Mouse (Mus musculus) right cerebral cortex, postnatal 36 days (tissue): ENCODE measurements at regions not wholly inside any gene's neighbourhood (a gene's known extent, or its start where the extent isn't known, plus 50 kb on each side); places are given as distances from the start of the nearest gene placed in this dataset.
"Not testable (repeated sequence)": the region's sequence is repeated elsewhere in the genome, so short reads cannot be mapped to it uniquely, and the experiment has no call there.

Experiments used
- DNase-seq, 2 experiments: peaks; one replicate each; pipeline ENCODE4 v3.0.0; 2022; ENCODE audit warnings: low spot score in 2 of 2, mixed read lengths in 1 of 2

DNA sequence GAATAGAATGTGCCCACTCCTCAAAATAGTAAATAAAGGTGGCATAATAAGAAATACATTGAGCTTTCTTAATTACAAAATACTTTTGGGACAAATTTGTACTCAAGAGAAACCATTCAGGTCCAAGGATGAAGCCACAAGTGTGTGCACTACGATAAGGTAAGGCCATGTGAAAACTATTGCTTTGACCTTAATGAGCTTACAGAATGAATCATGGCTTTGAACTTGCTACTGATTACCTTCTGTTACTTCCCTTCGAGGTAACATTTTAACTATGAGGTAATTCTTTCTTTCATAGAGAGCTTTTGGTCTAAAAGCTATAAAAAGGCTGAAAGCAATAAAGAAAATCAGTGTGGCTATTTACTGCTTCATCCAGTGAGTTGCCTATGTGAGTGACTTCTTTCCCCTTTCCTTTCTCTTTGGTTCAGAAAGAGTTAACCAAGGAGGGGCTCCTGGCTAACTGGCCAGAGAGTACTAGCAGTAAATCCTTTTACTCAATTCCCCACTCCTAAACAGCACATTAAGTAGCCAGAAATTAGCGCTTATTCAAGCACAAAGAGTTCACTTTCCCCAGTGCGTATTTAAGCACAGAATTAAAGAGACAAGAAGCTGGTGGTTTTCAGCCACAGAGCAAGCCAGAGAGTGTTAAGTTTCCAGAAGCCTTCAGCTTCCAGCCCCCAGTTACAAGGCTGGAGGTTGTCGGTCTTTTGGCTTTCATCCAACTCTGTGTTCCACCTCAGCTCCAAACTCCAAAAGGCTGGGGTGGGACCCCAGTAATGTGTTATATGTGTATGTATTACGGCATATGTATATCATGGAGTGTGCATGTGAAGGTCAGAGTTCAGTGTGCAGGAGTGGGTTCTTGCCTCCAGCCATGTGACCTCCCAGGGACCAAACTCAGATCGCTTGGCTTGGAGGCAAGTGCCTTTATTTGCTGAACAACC is 194.3 kb upstream of the Gm10131 start:
- DNase-seq = no peak

DNA sequence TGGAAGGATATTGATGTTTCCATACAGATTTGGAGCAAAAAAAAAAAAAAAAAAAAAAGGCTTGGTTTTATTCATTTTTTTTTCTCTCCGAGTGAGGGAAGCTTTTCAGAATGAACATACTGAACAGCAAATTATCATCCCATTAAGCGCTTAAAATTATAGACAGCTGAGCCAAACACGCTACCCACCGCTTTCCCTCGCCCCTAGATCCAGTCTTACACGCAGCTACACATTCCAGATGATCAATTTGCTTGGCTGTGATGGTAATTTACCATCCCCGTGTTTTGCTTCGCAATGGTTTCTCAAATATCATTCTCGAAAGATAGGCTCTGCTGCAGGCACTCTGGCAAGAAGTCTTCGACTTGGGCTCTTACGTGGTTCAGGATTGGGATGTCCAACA is 192.3 kb upstream of the Gm10131 start:
- DNase-seq = no peak

DNA sequence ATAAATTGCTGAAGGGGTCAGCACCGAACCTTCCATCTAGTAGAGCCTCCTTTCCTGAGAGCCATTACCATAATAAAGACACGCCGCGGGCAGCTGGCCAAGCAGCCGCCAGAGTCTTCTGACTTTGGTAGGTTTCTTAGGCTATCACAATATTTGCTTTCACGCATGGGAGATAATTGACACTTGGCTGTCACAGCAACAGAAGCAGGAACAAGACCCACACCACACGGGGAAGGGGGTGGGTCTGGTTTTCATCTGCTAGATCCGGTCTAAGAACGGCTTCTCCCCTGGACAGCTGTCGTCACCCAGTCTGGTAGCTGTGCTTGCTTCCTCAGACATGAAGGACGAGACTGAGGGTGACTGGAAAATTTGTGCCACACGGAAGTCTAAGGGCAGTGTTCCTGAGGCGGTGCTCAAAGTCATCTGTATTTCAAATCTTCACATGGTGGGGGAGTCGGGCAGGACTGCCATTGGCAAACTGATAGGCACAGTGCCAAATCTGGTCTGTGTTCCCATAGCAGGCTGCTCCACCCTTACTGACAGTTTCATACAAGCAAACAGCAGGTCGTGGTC is 188.9 kb upstream of the Gm10131 start:
- DNase-seq = no peak

DNA sequence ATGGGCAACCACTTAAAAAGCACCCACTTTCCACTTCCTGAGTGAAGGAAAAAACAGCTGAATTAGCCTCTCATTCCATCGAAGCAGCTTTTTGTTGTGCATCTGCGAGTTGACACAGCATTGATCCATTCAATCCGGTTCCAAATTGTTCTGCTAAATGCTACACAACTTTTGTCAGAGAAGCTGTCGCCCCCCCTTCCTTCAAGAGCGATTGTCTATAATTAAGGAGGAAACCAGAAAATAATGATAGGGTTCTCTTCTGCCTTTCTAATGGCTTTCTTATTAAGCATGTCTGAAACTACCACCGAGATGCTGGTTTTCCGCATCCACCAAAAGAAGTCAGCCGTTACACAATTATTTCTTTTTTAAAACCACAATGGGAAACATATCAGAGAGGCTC is 183.2 kb upstream of the Gm10131 start:
- no peak for DNase-seq

DNA sequence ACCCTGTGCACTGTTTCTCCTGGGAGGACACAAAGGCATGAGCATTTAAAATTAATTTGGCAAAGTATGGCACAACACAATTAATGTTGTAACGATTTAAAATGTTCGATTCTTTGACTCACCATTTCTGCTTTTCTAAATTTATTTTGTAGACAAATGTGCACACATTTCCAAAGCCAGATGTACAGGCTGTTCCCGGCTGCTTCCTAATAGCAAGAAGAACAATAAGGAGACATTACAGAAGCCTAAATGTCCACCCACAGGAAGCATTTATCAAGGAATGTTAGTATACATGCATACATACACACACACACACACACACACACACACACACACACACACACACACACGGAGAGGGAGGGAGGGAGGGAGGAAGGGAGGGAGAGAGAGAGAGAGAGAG is 179.1 kb upstream of the Gm10131 start:
- DNase-seq = no peak

DNA sequence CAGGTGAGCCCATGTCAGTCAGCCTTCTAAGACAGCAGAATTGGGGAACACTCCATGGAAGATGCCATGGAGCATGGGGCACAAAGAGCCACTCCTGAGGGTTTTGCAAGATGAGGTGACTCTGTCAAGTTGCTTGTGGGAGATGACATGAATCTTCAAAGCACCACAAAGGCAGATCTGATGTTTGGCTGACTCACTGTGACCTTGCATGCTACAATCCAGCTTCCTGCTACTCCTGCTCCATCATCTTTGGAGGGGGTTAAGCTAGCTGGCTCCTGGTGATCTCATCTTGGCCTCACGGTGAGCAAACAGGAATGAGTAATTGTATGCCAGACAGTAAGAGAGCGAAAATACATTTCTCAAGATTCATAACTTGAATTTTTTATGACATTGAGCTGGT is 176.3 kb upstream of the Gm10131 start:
- DNase-seq = no peak

DNA sequence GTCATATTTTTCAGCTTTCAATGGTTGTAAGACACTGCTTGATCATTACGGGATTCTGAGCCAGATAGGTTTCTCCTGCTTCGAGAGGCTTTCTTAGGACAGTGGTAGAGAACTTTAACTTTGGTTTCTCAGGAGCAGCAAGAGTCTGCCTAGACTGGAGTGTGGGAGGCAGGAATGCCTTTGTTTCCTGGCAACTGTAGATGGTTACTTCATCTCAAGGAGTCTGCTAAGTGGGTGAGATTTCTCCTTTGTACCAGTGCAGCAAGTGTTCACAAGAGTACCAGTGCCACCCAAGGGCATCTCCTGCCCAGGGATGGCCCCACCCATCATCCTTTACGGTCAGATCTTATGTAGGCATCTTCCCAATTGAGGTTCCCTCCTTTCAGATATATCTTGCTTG is 173.0 kb upstream of the Gm10131 start:
- peak in 1 of 2 experiments; percentile 28 for DNase-seq

DNA sequence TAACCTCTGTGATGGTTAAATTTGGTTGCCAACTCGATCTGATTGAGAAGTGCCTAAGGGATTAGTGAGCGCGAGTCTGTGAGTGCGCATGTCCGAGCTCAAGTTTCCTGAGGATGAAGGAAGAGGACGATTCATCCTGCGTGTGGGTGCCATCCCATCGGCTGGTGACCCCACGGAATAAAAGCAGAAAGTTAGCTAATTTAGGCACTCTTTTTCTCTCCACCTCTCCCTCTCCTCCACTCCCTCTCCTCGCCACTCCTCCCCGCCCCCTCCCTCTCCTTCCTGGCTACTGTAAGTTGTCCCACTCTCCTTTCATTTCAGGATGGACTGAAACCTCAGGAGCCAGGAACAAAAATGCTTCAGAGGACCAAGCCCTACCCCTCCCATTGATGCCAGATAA is 168.9 kb upstream of the Gm10131 start:
- no peak for DNase-seq

DNA sequence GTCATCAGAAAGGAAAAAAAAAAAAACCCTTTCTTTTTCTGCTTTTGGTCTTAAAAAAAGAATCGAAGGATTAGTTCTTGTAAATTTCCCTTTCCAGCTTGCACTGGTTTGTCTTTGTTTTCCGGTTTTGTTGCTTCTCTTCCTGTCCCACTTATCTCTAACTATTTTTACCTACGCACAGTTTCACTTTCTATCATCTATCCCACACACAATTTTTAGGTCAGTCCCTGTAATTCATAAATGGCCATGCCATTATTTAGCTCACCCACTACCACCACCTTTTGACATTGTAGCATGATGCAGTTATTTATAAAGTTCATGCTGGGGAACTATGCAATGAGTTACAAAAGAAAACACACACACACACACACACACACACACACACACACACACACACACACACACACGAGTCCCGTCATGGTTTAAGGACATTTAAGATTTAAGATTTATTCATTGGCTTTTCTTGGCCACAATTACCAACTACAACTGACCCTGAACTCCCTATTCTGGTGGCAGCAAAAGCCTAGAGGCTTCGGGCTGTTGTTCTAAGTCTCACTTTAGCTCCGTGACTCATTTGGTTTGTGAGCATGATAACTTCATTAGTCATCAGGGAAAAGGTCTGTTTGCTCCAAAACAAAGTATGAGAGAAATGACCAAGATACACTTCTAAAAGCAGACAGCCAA is 164.6 kb upstream of the Gm10131 start:
- no peak for DNase-seq

DNA sequence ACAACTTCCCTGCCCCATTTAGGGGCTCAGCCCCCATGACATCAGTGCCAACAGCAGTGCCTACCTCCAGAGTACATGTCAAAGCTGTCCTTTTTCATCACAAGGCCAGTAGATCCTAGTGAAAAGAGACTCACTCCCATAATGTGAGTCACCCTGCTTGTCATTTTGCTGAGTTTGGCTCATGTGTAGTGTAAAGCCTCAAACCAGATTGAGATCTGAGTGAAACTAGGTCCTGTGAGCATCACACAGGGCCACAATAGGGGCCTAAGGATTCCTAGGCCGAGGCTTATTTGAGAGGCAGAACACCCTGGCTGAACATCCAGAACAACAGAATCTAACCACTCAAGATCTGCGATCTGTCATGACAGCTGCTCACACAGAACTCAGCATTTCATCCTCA is 163.3 kb upstream of the Gm10131 start:
- not testable (repeated sequence) for DNase-seq

DNA sequence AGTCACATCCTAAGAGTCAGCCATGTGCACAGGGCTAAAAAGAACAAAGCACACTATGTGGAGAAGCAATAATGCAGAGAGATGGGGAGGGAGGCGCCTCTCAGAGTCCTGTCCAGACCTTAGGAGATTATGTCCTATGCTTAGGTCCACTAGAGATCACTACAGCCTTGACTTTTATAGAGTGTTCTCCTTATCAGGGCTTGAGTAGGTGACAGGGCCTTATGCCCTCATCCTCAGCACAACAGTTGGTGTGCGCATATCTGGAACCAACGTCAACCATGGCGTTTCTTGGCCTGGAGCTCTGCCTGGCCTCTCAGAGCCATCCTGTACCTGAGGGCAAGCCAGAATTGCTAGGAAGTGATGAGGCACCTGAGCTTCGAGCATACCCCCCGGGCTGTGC is 162.6 kb upstream of the Gm10131 start:
- DNase-seq = no peak

DNA sequence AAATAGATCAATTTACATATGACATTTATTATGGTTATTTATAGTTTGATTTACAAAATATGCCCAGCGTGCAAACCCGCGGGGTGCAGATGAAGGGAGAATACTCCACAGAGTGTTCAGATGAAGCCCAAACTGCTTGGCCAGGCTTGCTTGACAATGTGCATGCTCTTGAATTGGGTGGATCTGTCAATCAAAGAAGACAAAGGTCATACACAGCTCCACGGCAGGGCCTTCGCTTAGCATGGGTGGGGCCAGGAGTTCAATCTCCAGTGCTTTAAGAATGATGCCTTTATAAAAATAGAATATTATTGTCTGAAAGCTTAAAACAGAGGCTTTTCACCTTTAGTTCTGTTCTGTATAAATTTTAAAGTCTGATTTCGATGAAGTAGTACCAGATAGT is 158.3 kb upstream of the Gm10131 start:
- DNase-seq = no peak

DNA sequence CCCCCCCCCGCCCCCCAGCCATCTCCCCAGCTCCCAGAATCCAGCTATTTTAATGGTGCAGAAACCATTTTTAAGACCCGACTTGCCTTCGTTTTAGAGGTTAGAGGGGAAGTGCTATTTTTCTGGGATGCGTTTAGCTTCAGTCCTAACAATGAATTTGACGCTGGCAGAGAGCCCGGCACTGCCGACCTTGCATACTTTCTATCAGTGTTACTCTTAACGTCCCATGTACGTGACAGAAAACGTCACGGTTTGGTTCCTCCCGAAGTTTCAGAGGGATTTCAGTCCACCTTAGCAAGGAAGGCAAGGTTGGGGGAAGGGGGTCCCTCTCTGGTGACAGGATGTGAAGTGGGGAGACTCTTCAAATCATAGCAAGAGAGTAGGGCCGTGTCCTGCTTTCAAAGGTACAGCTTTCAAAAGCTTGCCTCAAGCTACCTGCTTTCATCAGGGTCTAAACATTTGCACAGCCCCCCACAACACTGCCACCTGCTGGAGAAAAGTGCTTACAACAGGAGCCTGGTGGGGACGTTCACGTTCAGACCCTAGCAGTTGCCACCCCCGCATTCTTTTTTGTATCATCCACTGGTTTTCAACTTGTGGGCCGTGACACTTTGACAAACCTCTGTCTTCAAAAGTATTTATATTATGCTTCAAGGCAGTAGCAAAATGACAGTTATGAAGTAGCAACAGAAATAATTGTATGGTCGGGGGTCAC is 157.4 kb upstream of the Gm10131 start:
- no peak for DNase-seq

DNA sequence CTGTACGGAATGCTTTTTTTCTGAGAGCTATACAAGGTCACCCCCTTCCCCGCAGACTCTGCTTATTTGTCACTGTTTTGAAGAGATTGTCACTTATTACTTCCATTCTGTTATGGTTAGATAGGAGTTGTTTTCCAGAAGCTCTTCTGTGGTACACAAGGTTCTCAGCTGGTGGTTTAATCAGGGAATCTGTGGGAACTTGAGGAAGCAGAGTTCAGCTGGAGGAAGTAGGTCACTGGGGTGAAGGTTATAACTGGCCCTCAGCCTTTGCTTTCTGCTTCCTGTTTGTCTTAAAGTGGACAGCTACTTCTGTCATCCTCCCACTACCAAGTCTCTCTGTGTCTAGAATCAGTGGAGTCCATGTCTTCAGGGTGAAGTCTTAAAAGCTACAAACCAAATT is 143.4 kb upstream of the Gm10131 start:
- no peak for DNase-seq

DNA sequence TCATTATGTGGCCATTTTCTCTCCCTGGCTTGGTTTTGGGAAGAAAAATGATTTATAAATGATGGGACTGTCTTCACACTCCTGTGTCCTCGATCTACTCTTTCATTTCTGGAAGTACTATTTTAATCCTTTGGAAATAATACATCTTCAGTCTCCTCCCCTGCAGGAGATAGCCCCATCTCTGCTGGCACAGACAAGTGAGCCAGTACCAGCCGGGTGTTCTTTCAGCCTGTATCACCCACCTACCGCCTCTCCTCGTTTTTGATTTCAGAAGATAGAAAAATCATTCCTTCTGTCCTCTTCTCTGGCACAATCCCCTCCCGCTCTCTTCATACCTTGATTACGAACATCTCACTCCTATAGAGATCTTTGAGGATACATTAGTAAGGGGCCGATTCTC is 140.4 kb upstream of the Gm10131 start:
- DNase-seq = peak in 1 of 2 experiments; percentile 49

DNA sequence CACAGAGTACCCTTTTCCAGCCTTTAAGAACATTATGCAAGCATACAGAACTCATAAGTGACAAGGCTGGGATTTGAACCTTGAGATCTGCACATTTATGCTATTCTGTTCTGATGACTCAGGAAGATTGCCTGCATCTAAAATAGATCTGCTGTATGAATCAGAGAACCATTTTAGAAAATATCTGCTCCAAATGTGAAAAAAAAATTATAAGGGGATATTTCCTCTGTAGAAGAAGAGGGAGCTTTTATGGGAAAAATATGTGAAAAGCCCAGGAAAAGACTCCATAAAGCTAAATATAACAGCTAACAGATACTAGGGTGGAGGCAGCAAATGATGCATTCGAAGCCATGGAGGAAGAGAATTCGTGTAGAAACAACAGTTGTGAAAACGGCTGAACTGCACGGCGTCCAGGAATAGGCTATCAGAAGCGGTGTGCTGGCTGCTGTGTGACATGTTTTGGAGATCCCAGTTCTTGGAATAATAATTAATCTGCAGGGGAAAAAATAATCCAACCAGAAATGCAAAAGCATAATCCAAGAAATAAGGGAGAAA is 127.9 kb upstream of the Gm10131 start:
- DNase-seq = no peak

DNA sequence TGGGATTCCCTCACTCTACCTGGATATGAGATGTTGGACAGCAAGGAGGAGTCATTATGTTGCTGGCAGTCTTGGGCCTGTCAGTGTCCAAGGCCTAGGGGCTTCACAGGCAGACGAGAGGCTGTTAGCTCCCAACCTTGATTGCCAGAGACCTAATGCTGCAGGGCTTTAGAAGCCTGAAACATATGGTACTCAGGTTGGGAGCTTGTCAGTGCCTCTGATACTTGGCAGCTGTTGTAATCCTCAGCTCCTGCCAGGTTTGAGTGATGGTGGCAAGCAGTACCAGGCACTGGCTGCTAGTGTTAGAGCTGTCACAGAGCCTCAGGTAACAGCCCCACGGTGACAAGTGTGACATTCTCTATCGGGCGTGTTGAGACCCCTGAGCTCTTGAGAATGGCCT is 122.2 kb upstream of the Gm10131 start:
- no peak for DNase-seq

DNA sequence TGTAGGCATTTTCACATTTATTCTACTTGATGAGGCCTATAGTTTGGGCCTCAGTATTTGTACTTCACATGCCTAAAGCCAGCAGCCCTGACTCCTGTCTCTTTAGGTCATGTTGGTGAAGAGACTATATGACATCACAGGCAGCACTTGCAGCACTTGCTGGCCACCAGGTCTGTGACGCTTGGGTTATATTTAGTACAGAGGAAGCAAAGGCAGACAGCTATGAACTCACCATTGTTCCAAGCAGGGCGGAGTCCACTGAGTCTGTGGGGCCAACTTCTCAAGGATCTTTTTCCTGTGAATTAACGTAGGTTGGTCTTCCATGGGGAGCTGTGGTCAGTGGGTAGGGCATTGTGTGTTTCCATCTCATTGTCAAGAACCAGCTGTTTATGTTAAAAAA is 117.9 kb upstream of the Gm10131 start:
- DNase-seq = no peak

DNA sequence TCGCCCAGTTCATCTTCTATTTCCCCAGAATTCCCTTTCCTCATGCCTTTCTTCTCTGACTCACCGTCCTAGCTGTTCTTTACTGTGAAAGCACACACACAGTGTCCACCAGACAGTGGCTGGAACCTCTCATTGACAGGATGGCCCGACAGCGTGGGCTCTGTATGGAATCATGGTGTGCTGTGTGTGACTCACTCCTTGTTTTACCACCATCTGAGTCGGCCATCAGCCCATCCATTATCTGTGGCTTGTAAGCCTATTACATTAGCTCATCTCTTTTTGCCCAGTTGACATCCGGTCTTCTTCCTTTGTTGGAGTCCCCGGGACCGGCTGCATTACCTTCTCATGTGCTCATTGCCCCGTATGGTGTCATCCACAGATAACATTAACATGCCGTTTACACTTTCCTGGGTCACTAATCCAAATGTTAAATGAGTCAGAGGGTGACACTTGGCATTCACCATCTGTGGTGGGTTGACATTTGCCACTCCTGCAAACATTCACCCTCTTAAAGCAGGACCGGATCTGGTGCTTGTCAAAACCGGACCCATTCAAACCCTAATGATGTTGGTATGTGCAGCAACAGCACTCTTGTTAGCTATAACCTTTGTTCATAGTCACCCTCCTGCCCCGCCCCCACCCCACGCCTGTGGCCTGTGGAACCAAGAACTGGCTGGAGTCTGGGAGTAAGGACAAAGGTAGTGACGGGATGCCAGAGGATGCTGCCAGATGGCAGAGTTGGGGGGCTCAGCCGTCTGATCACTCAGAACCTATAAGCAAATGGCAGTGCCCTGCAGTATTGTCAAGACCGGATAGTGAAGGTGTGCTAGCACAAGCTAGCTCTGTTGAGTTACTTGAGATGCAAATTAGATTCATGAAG is 113.7 kb upstream of the Gm10131 start:
- DNase-seq = no peak

DNA sequence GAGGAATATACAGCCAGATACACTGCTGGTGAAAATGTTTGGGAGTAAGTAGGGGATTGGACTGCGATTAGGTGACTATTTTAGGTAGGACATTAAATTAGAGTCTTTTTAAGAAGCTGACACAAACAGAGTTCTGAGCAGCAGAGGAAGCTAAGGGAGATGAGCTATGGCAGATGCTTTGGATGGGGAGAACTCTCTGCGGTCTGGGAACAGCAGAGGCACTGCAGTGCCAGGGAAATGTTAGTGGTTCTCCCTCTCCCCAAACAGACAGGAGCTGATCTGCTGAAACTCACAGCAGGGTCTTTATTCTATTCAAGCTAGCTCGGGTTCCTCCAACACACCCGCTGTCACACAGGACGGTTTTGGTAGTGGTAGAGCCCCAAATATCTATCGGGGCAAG is 110.7 kb upstream of the Gm10131 start:
- no peak for DNase-seq
